Mouse (Mus musculus) mouse embryonic stem cell (cell line): ENCODE data around the gene Krt75.

ENCODE experiments used
- in situ Hi-C, 2 experiments: fragments of 300-500 bp; cut with MboI; formaldehyde crosslinking; loops; 1 replicate in 1 of 2; 3 replicates in 1 of 2; pipeline ENCODE4 v1.14.3; 2019 to 2020; ENCODE audit warnings: low sequenced_read_pairs in 2 of 2, low pct_unique_long_range_greater_than_20kb in 1 of 2, mixed read lengths in 1 of 2; ENCODE audit not compliant: unreplicated experiment in 1 of 2

Gene Krt75

DNA sequence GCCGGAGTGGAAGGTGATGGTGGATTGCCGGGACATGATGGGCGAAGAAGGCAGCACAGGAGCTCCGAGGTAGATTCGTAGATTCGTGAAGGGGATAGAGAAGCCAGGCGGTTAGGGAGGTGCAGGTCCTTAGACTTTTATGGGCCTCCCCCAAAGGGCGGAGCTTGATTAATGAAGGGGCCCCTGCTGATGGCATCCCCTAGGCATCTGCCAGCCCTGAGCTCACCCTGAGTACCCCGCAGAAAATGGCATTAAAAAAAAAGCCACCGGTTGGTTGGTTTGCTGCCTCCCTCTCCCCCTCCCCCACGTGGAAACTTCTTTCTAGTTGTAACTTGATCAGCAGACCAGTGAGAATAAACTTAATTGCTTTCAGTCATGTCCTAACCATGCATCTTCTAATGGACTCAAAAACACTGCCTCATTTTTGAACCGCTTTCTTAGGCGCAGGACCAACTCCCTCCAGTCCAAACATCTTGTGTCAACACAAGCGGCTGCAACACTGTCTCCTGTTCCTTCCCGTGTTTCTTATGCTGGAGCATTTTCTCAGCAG, at the start of gene Krt75:
Gene Krt75, minus strand, starts transcription at position 109 of the 550 bp plus-strand sequence.
- in situ Hi-C loops, result no loop called here

DNA sequence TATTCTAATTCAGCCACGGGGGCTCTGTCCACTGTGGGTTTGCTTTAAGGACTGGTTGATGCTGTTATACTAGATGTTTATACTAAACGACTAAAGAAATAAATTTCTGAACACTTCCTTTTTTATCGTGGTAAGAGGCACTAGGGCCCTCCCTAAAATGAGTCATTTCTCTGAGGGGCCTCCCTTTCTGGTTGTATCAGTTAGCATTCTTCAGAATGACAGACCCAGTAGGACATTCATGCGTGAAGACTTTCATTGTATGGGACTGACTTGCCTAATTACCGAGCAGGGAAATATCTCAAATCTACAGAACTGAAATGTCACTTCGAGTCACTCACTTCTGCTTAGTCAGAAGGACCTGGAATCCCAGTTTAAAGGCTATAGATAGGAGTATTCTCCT, 25.4 kb upstream of the Krt75 start:
- in situ Hi-C loops, result no loop called here

DNA sequence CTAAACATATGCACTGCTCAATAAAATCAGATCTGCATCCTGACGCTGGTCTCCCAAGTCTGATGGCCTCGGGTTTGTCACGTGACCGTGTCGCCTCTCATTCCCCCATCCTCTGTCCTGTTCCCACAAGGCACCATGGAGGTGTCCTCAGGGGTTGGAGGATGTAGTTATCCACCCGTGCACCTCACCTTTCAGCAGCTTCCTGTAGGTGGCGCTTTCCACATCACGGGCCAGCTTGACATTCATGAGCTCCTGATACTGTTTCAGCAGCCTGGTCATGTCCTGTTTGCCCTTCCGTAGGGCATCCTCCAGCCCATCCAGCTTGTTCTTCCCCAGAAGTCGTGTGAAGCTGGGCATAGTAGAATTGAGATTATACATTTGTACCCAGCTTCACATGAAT, 14.5 kb upstream of the Krt75 start:
- in situ Hi-C loops, result no loop called here

DNA sequence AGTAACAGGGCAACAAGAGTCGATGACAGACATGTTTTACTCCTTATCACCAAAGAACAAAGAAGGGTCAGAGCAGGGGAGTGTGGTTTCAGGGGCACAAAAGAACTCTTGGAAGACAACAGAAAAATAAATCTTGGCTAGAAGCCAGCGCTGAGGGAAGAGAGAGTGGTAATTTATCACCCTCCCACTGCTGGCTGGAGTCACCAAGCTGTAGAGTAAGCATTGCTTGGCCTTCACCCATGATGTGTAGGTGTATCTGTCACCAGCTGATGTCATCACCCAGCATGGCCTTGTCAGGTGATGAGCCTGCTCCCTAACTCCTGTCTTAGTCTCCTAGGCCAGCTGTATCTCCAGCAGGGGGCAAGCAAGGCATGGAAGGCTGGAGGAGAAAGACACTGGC, 10.8 kb upstream of the Krt75 start:
- in situ Hi-C loops, result no loop called here

DNA sequence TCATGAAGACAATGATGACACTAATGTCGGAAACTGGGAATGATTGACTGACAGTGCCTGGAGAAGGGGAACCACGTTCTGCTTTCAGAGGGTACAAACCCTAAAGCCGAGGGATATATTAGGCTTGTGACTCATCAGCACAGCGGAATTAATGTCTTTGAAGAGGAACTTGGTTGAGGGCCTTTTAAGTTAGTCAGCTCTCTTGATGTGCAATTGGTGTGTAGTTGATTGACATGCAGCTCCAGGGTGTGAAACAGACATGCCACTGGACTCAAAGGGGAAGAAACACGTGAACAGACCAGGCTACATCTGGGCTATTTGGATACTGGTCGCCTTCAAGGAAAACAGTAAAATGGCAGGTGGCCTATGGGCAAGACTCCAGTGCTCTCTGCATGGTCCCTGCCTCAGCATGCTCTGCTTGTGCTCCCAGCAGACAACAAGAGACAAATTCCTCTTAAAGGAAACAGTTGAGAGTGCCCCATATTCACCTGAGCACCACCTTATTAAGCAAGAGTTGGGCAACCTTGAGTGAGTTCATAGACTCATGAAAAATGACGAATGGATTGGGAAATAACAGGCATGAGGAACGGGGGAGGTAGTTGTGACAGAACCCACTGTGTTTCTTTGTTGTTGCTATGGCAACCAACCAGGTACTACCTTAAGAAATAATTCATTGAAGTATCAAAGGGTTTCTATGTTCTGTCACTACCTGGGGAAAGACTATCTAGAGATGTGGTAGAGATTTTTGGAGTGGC, 9.7 kb upstream of the Krt75 start:
- in situ Hi-C loops, result no loop called here

DNA sequence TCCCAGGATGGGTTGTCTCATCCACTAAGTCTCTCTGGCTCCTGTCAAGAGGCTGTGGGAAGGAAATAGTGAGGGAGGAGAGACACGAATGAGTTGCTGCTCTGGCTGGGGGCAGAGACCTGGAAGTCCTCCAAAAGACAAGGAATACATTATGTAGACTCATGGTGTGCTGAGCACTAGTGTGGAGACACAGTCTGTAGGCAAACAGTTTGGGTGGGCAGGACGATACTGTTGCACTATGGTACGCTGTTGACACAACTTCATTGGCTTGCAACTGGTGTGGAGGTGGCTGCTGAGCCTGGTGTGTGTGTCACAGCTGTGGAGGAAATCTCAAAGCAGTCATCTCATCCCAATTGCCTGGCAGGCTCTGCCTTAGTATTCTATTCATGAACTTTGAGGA, 8.0 kb upstream of the Krt75 start:
- in situ Hi-C loops, result no loop called here

DNA sequence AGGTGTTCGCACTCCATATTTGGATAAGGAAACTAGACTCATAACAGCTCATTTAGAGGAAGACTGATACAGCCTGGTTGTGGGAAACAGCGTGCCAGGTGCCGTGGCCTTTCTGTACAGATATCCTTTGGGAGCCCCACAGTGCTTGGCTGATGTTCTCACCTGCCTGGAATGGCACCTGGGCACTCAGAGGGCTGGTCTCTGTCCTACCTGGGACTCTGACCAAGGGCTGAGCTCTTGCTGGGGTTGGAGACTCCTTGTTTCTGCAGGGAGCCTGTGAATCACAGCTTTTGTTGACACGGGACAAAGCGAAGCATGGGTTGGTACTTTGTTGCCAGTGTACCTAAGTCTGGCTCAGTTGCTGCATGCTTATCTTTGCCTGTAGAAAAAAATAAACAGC, 1.8 kb upstream of the Krt75 start:
- in situ Hi-C loops, result no loop called here

DNA sequence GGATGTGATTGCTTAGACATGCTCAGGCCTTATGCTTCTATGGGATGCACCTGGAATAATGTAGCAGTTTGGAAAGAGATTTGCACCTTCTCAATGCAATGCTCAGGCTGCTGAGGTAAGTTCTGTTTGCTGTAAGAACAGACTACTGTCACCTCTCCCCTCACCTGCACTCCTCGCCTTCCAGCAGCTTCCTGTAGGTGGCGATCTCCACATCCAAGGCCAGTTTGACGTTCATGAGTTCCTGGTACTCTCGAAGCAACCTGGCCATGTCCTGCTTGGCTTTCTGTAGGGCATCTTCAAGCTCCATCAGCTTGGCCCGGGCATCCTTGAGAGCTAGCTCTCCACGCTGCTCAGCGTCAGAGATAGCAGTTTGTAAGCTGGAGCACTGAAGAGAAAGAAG, 5.9 kb downstream of the Krt75 start:
- in situ Hi-C loops, result no loop called here

DNA sequence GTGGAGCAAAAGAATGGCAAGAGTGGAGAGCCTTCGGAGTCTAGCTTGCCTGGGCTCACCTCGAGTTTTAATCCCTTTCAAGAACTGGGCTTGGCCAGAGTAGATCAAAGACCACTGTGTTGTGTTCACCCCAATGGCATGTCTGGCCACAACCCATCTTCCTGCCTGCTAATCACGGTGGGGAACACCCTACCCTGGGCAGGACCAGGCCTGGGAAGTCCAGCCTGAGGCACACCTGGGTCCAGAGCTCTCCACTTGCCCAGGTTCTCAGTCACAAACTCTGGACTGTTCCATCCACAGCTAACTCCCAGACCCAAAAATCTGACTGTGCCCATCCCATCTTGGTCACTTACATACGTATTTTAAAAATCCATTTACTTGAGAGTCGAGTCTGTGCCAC, 10.9 kb downstream of the Krt75 start, which contains the start of gene Krt90:
Gene Krt90, minus strand, starts transcription at position 101 of the 400 bp plus-strand sequence.
- in situ Hi-C loops, result no loop called here

DNA sequence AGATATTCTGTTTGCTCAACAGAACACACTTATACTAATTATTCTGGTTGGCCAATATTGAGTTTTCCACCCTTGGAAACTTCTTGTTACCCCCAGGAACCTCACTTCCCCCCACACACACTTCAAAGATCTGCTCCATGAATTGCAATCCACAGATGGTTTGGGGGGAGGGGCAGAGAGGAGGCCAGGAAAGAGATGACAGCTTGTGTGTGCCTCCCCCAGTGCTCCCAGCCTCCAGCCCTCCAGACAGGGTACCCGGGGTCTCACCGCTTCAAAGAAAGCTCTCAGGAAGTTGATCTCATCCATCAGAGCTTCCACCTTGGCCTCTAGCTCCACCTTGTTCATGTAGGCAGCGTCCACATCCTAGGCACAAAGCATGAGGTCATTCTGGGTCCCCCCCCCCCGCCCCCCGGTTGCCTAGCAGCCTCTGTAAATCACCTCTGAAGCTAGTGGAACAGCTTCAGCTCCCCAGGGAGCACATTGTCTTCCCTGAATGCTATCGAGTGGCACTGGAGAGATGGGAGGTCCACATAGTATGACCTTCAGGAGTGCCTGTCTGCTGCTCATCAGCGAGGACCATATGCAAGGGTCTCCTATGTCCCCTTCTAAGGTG, 15.6 kb downstream of the Krt75 start:
- in situ Hi-C loops, result no loop called here

DNA sequence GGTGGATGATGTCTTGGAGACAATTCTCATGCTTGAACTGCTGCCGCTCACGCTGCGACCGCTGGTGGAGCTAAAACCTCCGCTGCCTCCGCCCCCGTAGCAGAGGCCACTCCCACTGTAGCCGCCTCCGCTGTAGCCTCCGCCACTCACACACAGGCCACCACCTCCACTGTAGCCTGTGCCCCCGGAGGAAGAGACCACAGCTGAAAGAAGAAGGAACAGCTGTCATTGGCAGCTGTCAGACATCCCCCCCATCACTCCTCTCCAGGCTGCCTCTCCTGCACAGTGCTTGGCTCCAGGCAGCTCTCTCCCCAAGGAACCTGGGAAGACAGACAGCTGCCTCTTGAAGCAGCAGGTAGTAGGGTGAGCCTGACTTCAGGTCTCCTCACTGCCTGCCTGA, 20.5 kb downstream of the Krt75 start:
- in situ Hi-C loops, result no loop called here

DNA sequence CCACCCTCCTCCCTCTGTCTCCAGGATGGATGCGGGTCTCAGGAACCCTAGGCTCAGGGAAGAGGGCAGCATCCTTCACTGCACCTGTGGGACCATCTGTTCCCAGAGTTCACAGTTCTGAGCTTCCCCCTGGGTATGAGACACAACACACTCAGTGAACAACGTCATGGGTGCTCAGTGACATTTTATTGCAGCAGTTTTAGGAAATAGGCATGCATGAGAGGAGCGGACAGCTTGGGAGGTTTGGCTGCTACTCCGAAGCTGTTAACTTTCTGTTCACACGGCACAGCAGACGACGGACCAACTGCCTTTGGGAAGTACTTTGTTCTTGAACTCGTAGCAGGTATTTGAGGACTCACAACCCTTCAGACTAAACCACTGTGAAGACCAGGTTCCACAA, 21.5 kb downstream of the Krt75 start:
- in situ Hi-C loops, result no loop called here

DNA sequence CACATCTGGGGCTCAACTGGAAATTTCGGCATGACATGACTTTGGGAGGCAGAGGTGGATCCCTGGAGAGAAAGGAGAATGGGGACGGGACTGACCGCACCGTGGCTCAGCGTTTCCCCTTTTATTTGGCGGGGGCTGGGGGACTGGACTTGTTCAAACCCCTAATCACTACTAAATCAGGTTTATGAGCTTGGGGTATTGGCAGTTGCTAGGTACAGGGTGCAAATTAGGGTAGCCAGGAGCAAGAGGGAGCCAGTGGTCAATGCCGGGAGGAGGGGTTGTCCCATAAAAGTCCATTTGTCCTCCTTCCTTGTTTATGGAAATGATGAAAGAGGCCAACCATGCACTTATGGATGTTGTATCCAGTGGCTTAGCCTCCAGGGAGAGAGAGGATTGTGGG, 23.1 kb downstream of the Krt75 start, which contains the start of gene Krt82:
Gene Krt82, minus strand, starts transcription at position 101 of the 400 bp plus-strand sequence.
- in situ Hi-C loops, result no loop called here

DNA sequence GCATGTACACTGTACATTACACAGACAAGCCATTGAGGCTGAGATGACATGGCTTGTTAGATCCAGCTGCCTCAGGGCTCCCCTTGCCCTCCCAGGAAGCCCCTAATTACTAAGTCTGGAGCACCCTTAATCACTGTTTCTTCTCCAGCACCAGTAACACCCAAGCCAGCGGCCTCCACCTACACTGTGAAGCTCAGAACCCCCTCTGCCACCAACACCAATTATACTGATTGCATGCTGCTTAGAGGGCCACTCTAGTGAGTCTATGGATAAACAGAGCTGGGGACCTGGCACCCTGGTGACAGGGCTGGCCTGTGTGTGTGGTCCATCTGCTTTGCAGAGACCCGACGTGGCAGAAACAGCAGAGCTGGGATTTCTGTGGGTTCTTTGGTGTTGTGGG, 29.2 kb downstream of the Krt75 start:
- in situ Hi-C loops, result no loop called here

DNA sequence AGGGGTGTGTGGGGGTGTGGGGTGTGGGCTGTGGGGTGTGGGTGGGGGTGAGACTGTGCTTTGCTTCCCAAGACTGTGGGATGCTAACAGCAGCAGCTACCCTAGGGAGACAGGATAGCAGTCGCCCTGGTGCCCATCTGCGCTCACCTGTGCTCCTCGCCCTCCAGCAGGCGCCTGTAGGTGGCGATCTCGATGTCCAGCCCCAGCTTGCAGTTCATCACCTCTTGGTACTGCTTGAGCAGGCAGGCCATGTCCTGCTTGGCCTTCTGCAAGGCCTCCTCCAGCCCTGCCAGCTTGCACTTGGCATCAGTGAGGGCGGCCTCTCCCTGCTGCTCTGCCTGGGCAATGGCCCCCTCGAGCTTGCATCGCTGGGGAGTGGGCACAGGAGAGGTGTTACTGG, 31.2 kb downstream of the Krt75 start:
- in situ Hi-C loops, result no loop called here

DNA sequence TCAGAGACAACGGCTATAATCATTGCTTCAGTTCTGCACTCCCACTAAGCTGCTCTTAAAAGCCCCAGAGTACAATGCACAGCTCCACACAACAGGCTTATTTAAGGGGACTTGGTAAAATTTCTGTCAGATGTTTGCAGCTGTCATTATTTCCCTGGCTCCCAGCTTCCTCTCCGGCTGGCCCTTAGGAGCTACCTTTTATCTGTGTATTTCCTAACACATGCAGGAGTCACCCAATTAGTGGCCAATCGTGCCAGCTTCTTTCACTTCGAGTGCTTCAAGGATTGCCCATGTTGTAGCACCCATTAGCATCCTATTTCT, 35.2 kb downstream of the Krt75 start:
- in situ Hi-C loops, result no loop called here

DNA sequence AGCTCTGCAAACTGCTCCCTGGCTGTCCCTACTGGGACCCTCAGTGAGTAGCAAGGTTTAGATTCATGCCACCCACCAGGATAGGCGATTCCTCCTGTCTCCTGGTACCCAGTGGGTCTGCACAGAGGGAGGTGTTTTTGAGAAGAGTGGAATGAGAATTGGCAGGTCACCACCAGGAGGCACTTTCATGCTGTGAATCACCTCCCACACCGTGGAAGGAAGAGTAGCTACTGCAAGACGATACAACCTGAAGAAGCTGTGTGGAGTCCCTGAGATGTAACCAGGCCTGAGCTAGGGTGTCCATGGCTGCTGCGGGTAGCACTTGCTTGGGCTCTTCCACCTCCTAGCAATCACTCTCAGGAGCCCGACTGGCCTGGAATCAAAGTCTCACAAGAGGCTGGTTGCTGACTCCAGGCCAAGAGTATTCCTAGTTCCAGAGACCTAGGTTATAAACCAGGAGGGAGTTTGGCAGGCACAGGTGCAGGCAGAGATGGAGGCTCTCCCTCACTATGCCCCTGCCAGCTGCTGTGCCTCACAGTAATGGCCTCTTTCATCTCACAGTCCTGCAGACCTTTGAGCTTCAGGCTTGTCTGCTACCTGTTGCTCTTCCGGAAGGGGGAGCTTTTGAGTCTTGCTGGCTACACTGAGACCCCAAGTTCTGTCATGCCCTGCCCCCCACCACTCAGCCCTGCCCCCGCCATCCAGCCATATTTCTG, 35.7 kb downstream of the Krt75 start:
- in situ Hi-C loops, result no loop called here

DNA sequence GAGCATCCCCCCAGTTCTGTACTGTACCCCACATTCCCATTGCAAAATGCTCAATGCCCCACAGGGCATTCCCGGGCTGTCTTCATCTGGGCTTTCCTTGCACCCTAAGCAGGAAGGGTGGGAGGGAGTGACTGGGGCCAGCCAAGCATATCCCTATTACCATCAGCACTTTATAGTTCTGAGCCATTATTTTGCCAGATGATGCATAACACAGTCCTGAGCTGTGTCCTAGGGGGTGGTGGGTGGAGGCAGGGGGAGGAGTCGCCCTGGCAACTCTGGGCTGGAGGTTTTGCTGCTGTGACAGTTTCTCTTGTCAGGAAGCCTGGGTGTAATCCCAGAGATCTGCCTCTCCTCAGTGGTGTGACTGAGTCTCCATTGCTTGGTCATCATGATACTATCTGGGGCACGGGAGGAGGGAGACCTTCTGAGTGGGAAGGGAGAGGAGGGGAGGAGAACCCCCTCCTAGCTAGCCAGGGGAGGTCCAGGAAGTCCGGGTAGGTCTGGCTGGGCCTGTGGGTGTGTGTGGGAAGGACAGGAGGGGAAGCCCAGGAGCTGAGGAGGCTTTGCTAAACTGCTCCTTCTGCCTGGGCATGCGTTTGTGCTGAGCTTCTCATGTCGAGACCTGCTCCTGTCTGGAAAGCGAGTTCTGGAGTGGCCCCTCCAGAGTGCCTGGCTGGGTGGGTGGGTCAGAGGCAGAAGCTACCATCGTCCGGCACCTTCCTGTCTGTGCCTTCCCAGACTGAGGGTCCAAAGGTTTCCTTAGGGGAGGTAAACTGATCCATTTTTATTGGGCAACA, 37.5 kb downstream of the Krt75 start:
- in situ Hi-C loops, result no loop called here

DNA sequence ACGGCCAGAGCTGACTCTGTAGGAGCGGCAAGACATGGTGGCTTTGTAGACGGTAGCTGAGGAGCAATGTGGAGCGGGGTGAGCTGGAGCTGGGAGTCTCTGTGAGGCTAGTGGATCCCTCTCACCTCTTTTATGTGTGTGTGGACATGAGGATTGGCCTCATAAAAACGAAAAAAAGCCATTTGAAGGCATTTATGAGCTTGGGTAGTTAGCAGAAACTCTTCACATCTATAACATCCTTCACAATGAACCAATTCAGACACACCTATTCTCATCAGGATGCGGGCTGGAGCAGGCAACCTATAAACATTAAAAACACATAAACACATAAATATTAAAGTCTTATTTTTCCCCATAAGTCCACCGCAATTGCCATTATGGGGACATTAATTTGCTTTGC, 41.0 kb downstream of the Krt75 start, which contains the start of gene Krt84:
Gene Krt84, minus strand, starts transcription at position 101 of the 400 bp plus-strand sequence.
- in situ Hi-C loops, result no loop called here
